Mouse (Mus musculus) heart, embryonic 13.5 days (tissue): ENCODE measurements around the gene Rapgef6. TPM values are rescaled to one million over a fixed set of nuclear protein-coding genes. Genes with fewer than 3 reads are reported as not detected.
"Not testable (repeated sequence)": the region's sequence is repeated elsewhere in the genome, so short reads cannot be mapped to it uniquely, and the experiment has no call there.

ENCODE experiments used
- ATAC-seq: fragments of 200-750 bp; cut with Nextera tagmentation; 2 replicates; pipeline ENCODE4 v1.8.0; 2017; ENCODE audit warnings: moderate TSS enrichment; ENCODE audit not compliant: insufficient number of reproducible peaks, low FRiP score, low TSS enrichment; ENCODE audit errors: extremely low read depth
- H3K27ac ChIP-seq: fragments of 300-500 bp; sonication (generic); replicated peaks from 2 replicates; pipeline ENCODE4 v1.5.1; 2015; ENCODE audit warnings: moderate library complexity, mild to moderate bottlenecking, inconsistent platforms
- H3K27me3 ChIP-seq: fragments of 300-500 bp; sonication (generic); replicated peaks from 2 replicates; pipeline ENCODE4 v1.6.1; 2015; ENCODE audit warnings: mild to moderate bottlenecking, inconsistent platforms
- H3K36me3 ChIP-seq: fragments of 300-500 bp; sonication (generic); 2 replicates; pipeline ENCODE4 v1.6.1; 2015; ENCODE audit warnings: mild to moderate bottlenecking, inconsistent platforms
- H3K4me1 ChIP-seq: fragments of 300-500 bp; sonication (generic); 2 replicates; pipeline ENCODE4 v1.6.1; 2015; ENCODE audit warnings: inconsistent platforms
- H3K4me2 ChIP-seq: fragments of 300-500 bp; sonication (generic); 2 replicates; pipeline ENCODE4 v1.6.1; 2015; ENCODE audit warnings: inconsistent platforms, mild to moderate bottlenecking, moderate library complexity
- H3K4me3 ChIP-seq: fragments of 300-500 bp; sonication (generic); 2 replicates; pipeline ENCODE4 v1.5.1; 2015; ENCODE audit warnings: moderate library complexity, mild to moderate bottlenecking, inconsistent platforms
- H3K9ac ChIP-seq: fragments of 300-500 bp; sonication (generic); 2 replicates; pipeline ENCODE4 v1.6.1; 2015; ENCODE audit warnings: inconsistent platforms, mild to moderate bottlenecking, moderate library complexity
- H3K9me3 ChIP-seq: fragments of 300-500 bp; sonication (generic); 2 replicates; pipeline ENCODE4 v1.6.1; 2016; ENCODE audit warnings: inconsistent platforms
- WGBS: fragments of 180-500 bp; shearing (Covaris S2); methylation state at CpG from one replicate; pipeline ENCODE4 v1.1.7; 2015; ENCODE audit warnings: mixed read lengths; 5-methylcytosine and 5-hydroxymethylcytosine counted together
- polyA plus RNA-seq: library from polyadenylated mRNA; unstranded; fragments of >200 nt; fragmentation: Nextera tagmentation; extraction: Ambion mirVana; gene quantifications from 2 replicates; pipeline ENCODE4 v1.2.1, GENCODE M21; 2015

Gene Rapgef6
- polyA plus RNA-seq, 1 experiment from 2014 or later, result 24.0 TPM

GRCm38 (mm10) chr11:54574741-54575140 is 52.1 kb downstream of the Rapgef6 start:
- peaks cover 3% of the 10 kb centered on the region; the same call in 1 of the 2 replicates for H3K36me3 ChIP-seq
- H3K9ac ChIP-seq, result no peak overlapping the region
- no peaks in the 10 kb centered on the region for H3K9me3 ChIP-seq
- no peak overlapping the region for H3K4me3 ChIP-seq
- H3K4me2 ChIP-seq, result no peak overlapping the region
- H3K4me1 ChIP-seq, result no peaks in the 10 kb centered on the region
- no peak for ATAC-seq
- H3K27me3 ChIP-seq, result no peaks in the 10 kb centered on the region
- WGBS, result 90% methylated on average over 2 of the region's 2 CpGs
- H3K27ac ChIP-seq, result no peak overlapping the region

GRCm38 (mm10) chr11:54592585-54592984 is 69.9 kb downstream of the Rapgef6 start:
- H3K4me2 ChIP-seq, result peak overlapping the region; percentile 43
- WGBS, result 22% methylated on average over 3 of the region's 3 CpGs
- ATAC-seq, result no peak
- H3K9ac ChIP-seq, result no peak overlapping the region
- H3K27ac ChIP-seq, result peak overlapping the region; percentile 31; the same call in 1 of the 2 replicates
- peaks cover 6% of the 10 kb centered on the region; the same call in 1 of the 2 replicates for H3K36me3 ChIP-seq
- no peak overlapping the region for H3K4me3 ChIP-seq
- H3K27me3 ChIP-seq, result no peaks in the 10 kb centered on the region
- peaks cover 23% of the 10 kb centered on the region for H3K4me1 ChIP-seq
- H3K9me3 ChIP-seq, result no peaks in the 10 kb centered on the region

GRCm38 (mm10) chr11:54594049-54594448 is 71.4 kb downstream of the Rapgef6 start:
- Histone ChIP-seq H3K36me3 (peaks cover 5% of the 10 kb centered on the region; the same call in 1 of the 2 replicates), H3K4me3 (no peak overlapping the region), H3K4me1 (peaks cover 27% of the 10 kb centered on the region), H3K27ac (no peak overlapping the region), H3K4me2 (no peak overlapping the region), H3K9ac (no peak overlapping the region), H3K27me3 (no peaks in the 10 kb centered on the region), H3K9me3 (no peaks in the 10 kb centered on the region)
- no peak for ATAC-seq
- WGBS, result 77% methylated on average over 2 of the region's 2 CpGs

- Histone ChIP-seq H3K9me3 (no peaks in the 10 kb centered on the region), H3K27me3 (no peaks in the 10 kb centered on the region), H3K27ac (no peak overlapping the region), H3K4me3 (no peak overlapping the region), H3K4me1 (peaks cover 27% of the 10 kb centered on the region), H3K9ac (no peak overlapping the region), H3K36me3 (no peaks in the 10 kb centered on the region), H3K4me2 (no peak overlapping the region)
- 34% methylated on average over 4 of the region's 4 CpGs for WGBS
- no peak for ATAC-seq
These were observed 72.4 kb downstream of the Rapgef6 start for GRCm38 (mm10) chr11:54595053-54595452.

GRCm38 (mm10) chr11:54595905-54596555 is 73.4 kb downstream of the Rapgef6 start:
- Histone ChIP-seq H3K4me1 (peaks cover 27% of the 10 kb centered on the region), H3K4me3 (no peak overlapping the region), H3K4me2 (no peak overlapping the region), H3K9ac (no peak overlapping the region), H3K36me3 (no peaks in the 10 kb centered on the region), H3K27me3 (no peaks in the 10 kb centered on the region), H3K27ac (no peak overlapping the region), H3K9me3 (no peaks in the 10 kb centered on the region)
- ATAC-seq, result no peak
- 84% methylated on average over 8 of the region's 8 CpGs for WGBS

- H3K36me3 ChIP-seq, result no peaks in the 10 kb centered on the region
- no peak overlapping the region for H3K27ac ChIP-seq
- peaks cover 26% of the 10 kb centered on the region for H3K4me1 ChIP-seq
- no peak for ATAC-seq
- WGBS, result 11% methylated on average over 1 of the region's 1 CpGs
- no peak overlapping the region for H3K4me3 ChIP-seq
- no peaks in the 10 kb centered on the region for H3K9me3 ChIP-seq
- no peaks in the 10 kb centered on the region for H3K27me3 ChIP-seq
- no peak overlapping the region for H3K9ac ChIP-seq
- no peak overlapping the region for H3K4me2 ChIP-seq
These were observed 75.3 kb downstream of the Rapgef6 start for GRCm38 (mm10) chr11:54597902-54598447.

- no peak overlapping the region for H3K4me3 ChIP-seq
- H3K36me3 ChIP-seq, result no peaks in the 10 kb centered on the region
- no peak for ATAC-seq
- no peaks in the 10 kb centered on the region for H3K27me3 ChIP-seq
- peaks cover 14% of the 10 kb centered on the region for H3K4me1 ChIP-seq
- H3K9ac ChIP-seq, result no peak overlapping the region
- H3K4me2 ChIP-seq, result no peak overlapping the region
- 65% methylated on average over 2 of the region's 2 CpGs for WGBS
- H3K27ac ChIP-seq, result no peak overlapping the region
- no peaks in the 10 kb centered on the region for H3K9me3 ChIP-seq
These were observed 78.5 kb downstream of the Rapgef6 start for GRCm38 (mm10) chr11:54601121-54601520.

GRCm38 (mm10) chr11:54602764-54603163 is 80.1 kb downstream of the Rapgef6 start:
- not testable (repeated sequence) for H3K36me3 ChIP-seq, H3K9me3 ChIP-seq, H3K27ac ChIP-seq, ATAC-seq, H3K9ac ChIP-seq, H3K4me3 ChIP-seq, H3K4me2 ChIP-seq, H3K27me3 ChIP-seq
- peaks cover 13% of the 10 kb centered on the region for H3K4me1 ChIP-seq
- WGBS, result 57% methylated on average over 1 of the region's 1 CpGs

GRCm38 (mm10) chr11:54604415-54604814 is 81.8 kb downstream of the Rapgef6 start:
- Histone ChIP-seq H3K4me2 (no peak overlapping the region), H3K9ac (no peak overlapping the region), H3K4me1 (peaks cover 13% of the 10 kb centered on the region), H3K27me3 (no peaks in the 10 kb centered on the region), H3K9me3 (no peaks in the 10 kb centered on the region), H3K36me3 (no peaks in the 10 kb centered on the region), H3K27ac (no peak overlapping the region), H3K4me3 (no peak overlapping the region)
- 82% methylated on average over 3 of the region's 3 CpGs for WGBS
- ATAC-seq, result no peak

- no peaks in the 10 kb centered on the region for H3K9me3 ChIP-seq
- H3K4me2 ChIP-seq, result no peak overlapping the region
- no peak overlapping the region for H3K4me3 ChIP-seq
- no peak overlapping the region for H3K27ac ChIP-seq
- H3K27me3 ChIP-seq, result no peaks in the 10 kb centered on the region
- no peak for ATAC-seq
- H3K9ac ChIP-seq, result no peak overlapping the region
- H3K4me1 ChIP-seq, result no peaks in the 10 kb centered on the region
- no peaks in the 10 kb centered on the region for H3K36me3 ChIP-seq
These were observed 91.0 kb downstream of the Rapgef6 start for GRCm38 (mm10) chr11:54613628-54614027.

- H3K36me3 ChIP-seq, result no peaks in the 10 kb centered on the region
- no peak overlapping the region for H3K9ac ChIP-seq
- WGBS, result 83% methylated on average over 1 of the region's 1 CpGs
- no peak overlapping the region for H3K4me3 ChIP-seq
- no peak overlapping the region for H3K4me2 ChIP-seq
- no peaks in the 10 kb centered on the region for H3K9me3 ChIP-seq
- no peaks in the 10 kb centered on the region for H3K27me3 ChIP-seq
- no peak overlapping the region for H3K27ac ChIP-seq
- ATAC-seq, result no peak
- H3K4me1 ChIP-seq, result no peaks in the 10 kb centered on the region
These were observed 91.9 kb downstream of the Rapgef6 start for GRCm38 (mm10) chr11:54614560-54614959.

GRCm38 (mm10) chr11:54618841-54619240 is 96.2 kb downstream of the Rapgef6 start:
- ATAC-seq, result no peak
- Histone ChIP-seq H3K4me2 (no peak overlapping the region), H3K9ac (no peak overlapping the region), H3K36me3 (peaks cover 16% of the 10 kb centered on the region), H3K4me3 (no peak overlapping the region), H3K4me1 (no peaks in the 10 kb centered on the region), H3K27me3 (no peaks in the 10 kb centered on the region), H3K27ac (no peak overlapping the region), H3K9me3 (no peaks in the 10 kb centered on the region)
- WGBS, result 68% methylated on average over 2 of the region's 2 CpGs
